Mouse (Mus musculus) cortical plate, adult 2 months (tissue): ENCODE results near the gene Sfxn3.

Experiments used
- CTCF ChIP-seq: fragments of 200-500 bp; IDR thresholded peaks from 2 replicates; pipeline ENCODE4 v1.5.1; 2011; ENCODE audit warnings: mild to moderate bottlenecking, control low read depth, low read length; ENCODE audit not compliant: insufficient read depth; ENCODE audit errors: extremely low read depth
- POLR2A ChIP-seq: fragments of 200-500 bp; IDR thresholded peaks from 2 replicates; pipeline ENCODE4 v1.6.1; 2011; ENCODE audit warnings: mild to moderate bottlenecking, low read length, control low read depth; ENCODE audit not compliant: insufficient read depth; ENCODE audit errors: extremely low read depth

GRCm38 (mm10) chr19:45046523-45047321 is 581 bp upstream of the Sfxn3 start:
- TF ChIP-seq CTCF (no peak), POLR2A (no peak)
